Mouse (Mus musculus) cortical plate, adult 2 months (tissue): Measurements from ENCODE around the gene Pkd1l1.

Source experiments
- CTCF ChIP-seq: fragments of 200-500 bp; IDR thresholded peaks from 2 replicates; pipeline ENCODE4 v1.5.1; 2011; ENCODE audit warnings: mild to moderate bottlenecking, control low read depth, low read length; ENCODE audit not compliant: insufficient read depth; ENCODE audit errors: extremely low read depth
- POLR2A ChIP-seq: fragments of 200-500 bp; IDR thresholded peaks from 2 replicates; pipeline ENCODE4 v1.6.1; 2011; ENCODE audit warnings: mild to moderate bottlenecking, low read length, control low read depth; ENCODE audit not compliant: insufficient read depth; ENCODE audit errors: extremely low read depth

DNA sequence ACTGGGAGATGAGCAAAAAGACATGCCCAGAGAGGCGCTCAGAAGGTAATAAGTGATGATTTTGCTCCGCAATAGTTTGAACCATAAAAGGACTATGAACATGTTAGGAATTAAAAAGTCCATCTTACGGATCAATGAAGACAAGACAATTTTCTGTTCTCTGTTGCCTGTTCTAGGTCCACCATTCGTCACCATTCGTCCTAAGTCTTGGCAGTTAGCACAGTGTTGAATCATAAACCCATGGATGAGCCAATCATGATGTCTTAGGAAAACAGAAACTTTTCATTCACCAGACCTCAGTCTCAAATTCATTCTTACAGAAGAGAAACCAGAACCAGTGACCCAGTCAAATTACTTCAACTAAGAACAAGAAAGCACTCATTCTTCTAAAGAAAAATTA is 35.7 kb upstream of the Pkd1l1 start:
- no peak for TF ChIP-seq POLR2A
- no peak for TF ChIP-seq CTCF
